Mouse (Mus musculus): ENCODE results near the gene Sftpd. TPM values are rescaled to one million over a fixed set of nuclear protein-coding genes. Genes with fewer than 3 reads are reported as not detected.

Gene Sftpd
- not detected for total RNA-seq (2021)
- long read RNA-seq = 0 reads

DNA sequence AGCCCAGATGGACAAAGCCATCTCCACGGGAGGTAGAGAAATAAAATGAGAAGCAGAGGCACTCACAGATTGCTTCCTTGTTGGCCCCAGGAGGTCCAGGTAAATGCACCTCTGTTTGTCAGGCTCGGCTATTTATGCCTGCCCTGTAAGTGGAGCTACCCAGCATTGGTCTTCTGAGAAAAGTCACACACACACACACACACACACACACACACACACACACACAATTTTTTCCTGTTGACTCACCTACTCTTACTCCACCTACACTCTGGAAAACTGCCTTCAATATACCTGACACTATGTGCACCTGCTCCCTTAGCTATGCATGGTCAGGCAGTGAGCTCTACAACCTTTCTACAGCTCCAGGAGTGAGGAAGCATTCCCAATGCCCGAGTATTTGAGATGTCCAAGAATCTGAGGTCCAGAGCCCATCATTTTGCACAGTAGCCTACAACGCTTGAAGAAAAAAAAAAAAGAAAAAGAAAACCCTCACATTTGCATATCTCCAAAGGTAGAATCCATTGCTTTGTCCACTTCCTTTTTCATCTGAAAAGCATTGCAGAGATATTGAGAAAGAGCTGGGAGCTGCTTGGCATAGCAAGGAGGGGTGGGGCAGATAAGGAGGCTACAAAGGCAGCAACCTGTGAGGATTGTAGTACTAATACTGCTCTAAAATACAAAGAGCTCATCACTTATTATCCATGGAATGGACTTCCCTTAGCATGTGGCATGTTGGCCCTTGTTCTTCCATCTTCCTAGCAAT, at the start of gene Sftpd:
Gene Sftpd (minus strand): TSS at position 91 of the 763 bp plus-strand sequence.
- no peak for DNase-seq (ENCODE audit: low spot score in 2 of 2)

GRCm38 (mm10) chr14:41198037-41198730, 13.2 kb upstream of the Sftpd start:
- no peak for DNase-seq (ENCODE audit: low spot score in 2 of 2)

DNA sequence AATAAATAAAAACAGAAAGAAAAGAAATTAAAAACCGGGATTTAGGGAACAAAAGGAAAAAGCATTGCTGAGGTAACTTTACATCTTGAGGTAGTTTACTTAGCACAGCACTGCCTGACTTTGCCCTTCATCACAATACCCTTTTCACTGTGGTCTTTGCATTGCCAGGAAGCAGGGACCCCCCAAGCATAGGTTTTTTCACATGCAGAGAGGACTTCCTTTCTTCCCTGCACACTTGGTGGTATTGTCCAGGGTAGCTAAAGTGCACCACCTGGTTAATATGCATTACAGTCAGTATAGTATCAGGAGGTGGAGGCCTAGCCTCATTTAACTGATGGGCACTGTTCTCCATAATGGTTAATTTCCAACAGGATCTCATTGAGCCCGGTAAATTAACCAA, 4.5 kb upstream of the Sftpd start:
- no peak for DNase-seq (ENCODE audit: low spot score in 2 of 2)

- no peak for DNase-seq (ENCODE audit: low spot score in 2 of 2)
Measured at GRCm38 (mm10) chr14:41174802-41175201, 10.1 kb downstream of the Sftpd start.

- DNase-seq (ENCODE audit: low spot score in 2 of 2) = no peak
Measured at GRCm38 (mm10) chr14:41170514-41170913, 14.4 kb downstream of the Sftpd start.

DNA sequence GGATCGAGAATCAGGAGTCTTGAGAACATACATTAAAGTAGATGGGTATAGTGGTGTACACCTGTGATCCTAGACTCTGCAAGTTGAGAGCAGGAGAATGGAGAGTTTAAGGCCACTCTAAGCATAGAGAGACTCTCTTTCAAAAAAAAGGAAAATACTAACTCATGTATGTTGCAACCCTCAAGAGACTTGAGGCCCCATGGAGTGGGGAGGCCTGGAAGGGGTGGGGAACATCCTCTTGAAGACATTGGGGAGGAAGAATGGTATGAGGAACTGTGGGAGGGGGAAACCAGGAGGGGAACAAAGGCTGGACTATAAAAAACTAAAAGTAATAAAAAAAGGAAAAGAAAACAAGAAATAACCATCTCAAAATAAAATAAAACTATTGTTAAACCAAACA, 16.4 kb downstream of the Sftpd start:
- DNase-seq (ENCODE audit: low spot score in 2 of 2) = no peak

- no peak for DNase-seq (ENCODE audit: low spot score in 2 of 2)
Measured at GRCm38 (mm10) chr14:41167278-41167677, 17.7 kb downstream of the Sftpd start.

GRCm38 (mm10) chr14:41162663-41163062, 22.3 kb downstream of the Sftpd start:
- DNase-seq (ENCODE audit: low spot score in 2 of 2) = peak; percentile 25 to 33

DNA sequence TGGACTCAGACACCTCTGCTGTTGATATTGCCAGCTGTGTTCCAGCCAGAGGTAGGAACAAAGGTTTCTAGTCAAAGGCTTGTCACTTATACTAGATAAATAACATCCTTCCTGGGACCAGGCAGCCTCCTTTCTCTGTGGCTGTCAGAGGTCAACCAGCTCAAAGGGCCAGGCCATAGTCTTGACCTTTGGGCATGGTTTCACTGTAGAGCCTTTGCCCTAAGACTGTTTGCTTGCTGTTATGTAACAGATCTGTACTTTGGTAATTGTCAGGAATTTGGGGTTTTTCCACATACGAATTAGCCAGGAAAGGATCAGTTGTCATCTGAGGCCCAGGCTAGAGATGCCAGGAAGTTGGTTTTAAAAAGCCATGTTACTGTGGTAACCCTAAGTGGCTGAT, 24.2 kb downstream of the Sftpd start:
- no peak for DNase-seq (ENCODE audit: low spot score in 2 of 2)

DNA sequence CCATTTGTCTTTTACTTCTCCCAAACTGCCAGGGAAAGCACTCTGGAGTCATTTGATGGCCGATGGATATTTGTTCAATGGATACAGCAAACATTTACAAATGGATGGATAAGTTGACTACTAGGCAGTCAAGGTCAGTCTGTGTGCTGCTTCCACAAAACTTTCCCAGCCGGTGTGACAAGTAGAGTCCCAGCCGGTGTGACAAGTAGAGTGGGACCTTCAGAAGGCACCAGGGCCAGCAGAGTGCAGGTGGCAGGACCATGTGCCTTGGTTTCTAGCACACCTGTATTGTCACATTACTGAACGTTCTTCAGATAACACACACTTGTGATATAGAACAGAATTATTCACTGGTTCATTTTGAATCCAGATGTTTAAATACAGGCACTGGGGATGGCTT, 24.9 kb downstream of the Sftpd start:
- no peak for DNase-seq (ENCODE audit: low spot score in 2 of 2)

DNA sequence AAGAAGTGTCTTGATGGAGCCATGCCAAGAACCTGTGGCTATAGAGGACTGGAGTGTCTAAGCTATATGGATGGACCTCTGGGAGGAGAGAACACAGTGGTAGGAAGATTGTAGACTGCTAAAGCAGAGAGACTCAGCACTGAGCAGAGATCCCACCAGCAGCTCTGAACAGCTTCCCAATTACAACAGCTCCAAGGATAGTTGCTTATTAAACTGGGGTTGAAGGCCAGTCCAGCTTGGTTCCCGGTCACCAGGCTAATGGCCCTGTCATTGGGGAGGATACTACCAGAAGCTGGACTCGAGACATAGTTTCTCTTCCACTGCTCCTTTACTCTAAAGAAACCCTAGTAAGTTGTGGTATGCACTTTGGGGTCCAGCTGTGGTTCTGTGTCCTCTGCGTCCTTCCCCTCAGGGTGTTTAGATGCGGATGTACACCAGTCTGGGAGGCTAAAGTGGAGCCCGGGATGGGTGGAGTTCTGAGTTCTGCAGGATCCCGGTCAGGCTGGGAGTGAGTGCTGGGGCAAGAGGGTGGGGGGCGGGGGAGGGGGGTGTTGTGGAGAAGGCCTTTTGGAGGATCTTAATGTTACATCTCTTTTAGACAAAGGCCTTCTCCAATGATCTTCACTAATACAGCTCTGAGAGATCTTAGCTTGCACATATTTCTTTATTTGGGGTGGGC, 33.6 kb downstream of the Sftpd start, which contains the start of gene Mbl1:
Gene Mbl1 (plus strand): TSS at position 239 of the 679 bp plus-strand sequence.
- no peak for DNase-seq (ENCODE audit: low spot score in 2 of 2)

- no peak for DNase-seq (ENCODE audit: low spot score in 2 of 2)
Measured at GRCm38 (mm10) chr14:41147356-41147755, 37.6 kb downstream of the Sftpd start.

GRCm38 (mm10) chr14:41146922-41147321, 38.0 kb downstream of the Sftpd start:
- no peak for DNase-seq (ENCODE audit: low spot score in 2 of 2)

GRCm38 (mm10) chr14:41146035-41146434, 38.9 kb downstream of the Sftpd start:
- DNase-seq (ENCODE audit: low spot score in 2 of 2) = no peak

GRCm38 (mm10) chr14:41140686-41141085, 44.3 kb downstream of the Sftpd start:
- DNase-seq (ENCODE audit: low spot score in 2 of 2) = no peak

GRCm38 (mm10) chr14:41137006-41137405, 47.9 kb downstream of the Sftpd start:
- DNase-seq (ENCODE audit: low spot score in 2 of 2) = no peak

DNA sequence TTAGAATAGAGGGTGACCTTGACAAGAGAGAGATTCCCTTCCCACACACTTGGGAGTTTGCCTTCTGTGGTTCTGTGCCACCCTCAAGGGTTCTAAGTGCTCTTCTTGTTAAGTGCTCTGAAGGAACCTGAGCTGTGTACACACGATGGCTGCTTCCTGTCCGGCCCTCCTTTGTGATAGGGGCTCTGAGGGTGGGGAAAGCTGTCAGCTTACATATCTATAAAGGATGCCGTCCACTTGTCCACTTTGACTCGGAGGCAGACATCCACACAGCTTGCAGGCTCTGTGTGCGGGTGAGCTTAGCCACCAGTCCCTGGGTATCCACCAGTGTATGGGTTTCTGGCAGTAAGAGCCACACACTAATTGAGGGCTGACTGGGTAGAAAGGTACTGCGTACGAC, 53.4 kb downstream of the Sftpd start, which contains the start of gene Sftpa1:
Gene Sftpa1 (plus strand): TSS at position 243 of the 400 bp plus-strand sequence.
- DNase-seq (ENCODE audit: low spot score in 2 of 2) = no peak

- peak; percentile 52 to 69 for DNase-seq (ENCODE audit: low spot score in 2 of 2)
Measured at GRCm38 (mm10) chr14:41127997-41128396, 57.0 kb downstream of the Sftpd start.

- DNase-seq (ENCODE audit: low spot score in 2 of 2) = no peak
Measured at GRCm38 (mm10) chr14:41124683-41125082, 60.3 kb downstream of the Sftpd start.

Measured in layer of hippocampus, postnatal 10 days (tissue).